Mouse (Mus musculus): ENCODE data around the gene Tmprss11a. TPM values are rescaled to one million over a fixed set of nuclear protein-coding genes. Genes with fewer than 3 reads are reported as not detected.

The Tmprss11a gene
- polyA plus RNA-seq, 1 experiment from 2014 or later: not detected

- WGBS (ENCODE audit: insufficient replicate concordance): 69% methylated on average over 7 of the region's 7 CpGs
These were observed 54.5 kb downstream of the Tmprss11a start for GRCm38 (mm10) chr5:86414280-86414679.

GRCm38 (mm10) chr5:86410815-86411214, 58.0 kb downstream of the Tmprss11a start:
- H3K4me2 ChIP-seq: no peak overlapping the region
- no peak overlapping the region for H3K27ac ChIP-seq
- no peaks in the 10 kb centered on the region for H3K4me1 ChIP-seq
- H3K27me3 ChIP-seq (replicated peaks): no peaks in the 10 kb centered on the region
- H3K4me3 ChIP-seq: no peak overlapping the region
- no peaks in the 10 kb centered on the region for H3K9me3 ChIP-seq (replicated peaks)
- H3K9ac ChIP-seq: no peak overlapping the region
- H3K36me3 ChIP-seq: no peaks in the 10 kb centered on the region
- 20% methylated on average over 3 of the region's 3 CpGs for WGBS (ENCODE audit: insufficient replicate concordance)
- no peak for ATAC-seq

More at GRCm38 (mm10) chr5:86414280-86414679, 54.5 kb downstream of the Tmprss11a start:
- no peaks in the 10 kb centered on the region for H3K36me3 ChIP-seq
- H3K9ac ChIP-seq: no peak overlapping the region
- no peak for ATAC-seq
- H3K4me3 ChIP-seq: no peak overlapping the region
- no peaks in the 10 kb centered on the region for H3K4me1 ChIP-seq
- no peak overlapping the region for H3K4me2 ChIP-seq
- no peaks in the 10 kb centered on the region for H3K9me3 ChIP-seq (replicated peaks)
- no peaks in the 10 kb centered on the region for H3K27me3 ChIP-seq (replicated peaks)
- H3K27ac ChIP-seq: no peak overlapping the region

DNA sequence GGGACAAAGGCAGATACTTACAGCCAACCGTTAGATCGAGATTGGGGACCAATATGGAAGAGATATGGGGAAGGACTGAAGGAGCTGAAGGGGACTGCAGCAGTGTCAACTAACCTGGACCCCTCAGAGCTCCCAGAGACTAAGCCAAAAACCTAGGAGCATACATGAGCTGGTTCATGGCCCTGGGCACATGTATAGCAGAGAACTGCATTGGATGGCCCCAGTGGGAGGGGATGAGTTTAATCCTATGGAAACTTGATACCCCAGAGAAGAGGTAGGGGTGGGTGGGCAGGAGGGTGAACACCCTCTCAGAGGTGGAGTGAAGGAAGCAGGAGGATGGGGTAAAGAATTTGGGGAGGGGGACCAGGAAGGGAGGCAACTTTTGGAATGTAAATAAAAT, 60.8 kb downstream of the Tmprss11a start:
- Histone ChIP-seq H3K36me3 (no peaks in the 10 kb centered on the region), H3K4me1 (no peaks in the 10 kb centered on the region), H3K9me3 (replicated peaks) (no peaks in the 10 kb centered on the region), H3K4me3 (no peak overlapping the region), H3K9ac (no peak overlapping the region), H3K27me3 (replicated peaks) (no peaks in the 10 kb centered on the region), H3K27ac (no peak overlapping the region), H3K4me2 (no peak overlapping the region)
- WGBS (ENCODE audit: insufficient replicate concordance): 58% methylated on average over 2 of the region's 2 CpGs
- no peak for ATAC-seq

GRCm38 (mm10) chr5:86407191-86407590, 61.6 kb downstream of the Tmprss11a start:
- no peak overlapping the region for H3K4me3 ChIP-seq
- H3K4me2 ChIP-seq: no peak overlapping the region
- no peaks in the 10 kb centered on the region for H3K36me3 ChIP-seq
- H3K27ac ChIP-seq: no peak overlapping the region
- no peaks in the 10 kb centered on the region for H3K27me3 ChIP-seq (replicated peaks)
- ATAC-seq: no peak
- WGBS (ENCODE audit: insufficient replicate concordance): 60% methylated on average over 3 of the region's 3 CpGs
- no peaks in the 10 kb centered on the region for H3K4me1 ChIP-seq
- H3K9ac ChIP-seq: no peak overlapping the region
- H3K9me3 ChIP-seq (replicated peaks): no peaks in the 10 kb centered on the region

GRCm38 (mm10) chr5:86373320-86373719, 95.5 kb downstream of the Tmprss11a start, which contains the start of gene Tmprss11d:
Tmprss11d (minus strand) TSS chr5:86373420.
- Histone ChIP-seq H3K9ac (no peak within 1 kb of the TSS), H3K4me2 (no peak within 1 kb of the TSS), H3K4me3 (no peak within 1 kb of the TSS), H3K27ac (no peak within 1 kb of the TSS), H3K9me3 (replicated peaks) (no peaks in the 10 kb centered on the region), H3K27me3 (replicated peaks) (no peaks in the 10 kb centered on the region), H3K4me1 (no peaks in the 10 kb centered on the region), H3K36me3 (no peaks in the 10 kb centered on the region)
- no peak for ATAC-seq
- WGBS (ENCODE audit: insufficient replicate concordance): 50% methylated on average over 3 of the region's 3 CpGs

Other genes with a start within 250 kb of the Tmprss11a start
- gene Tmprss11c, start 179.7 kb downstream of the Tmprss11a start, polyA plus RNA-seq (2016; fragmentation: Nextera tagmentation; extraction: Ambion mirVana): not detected in 2 replicates
- not detected in 2 replicates for gene Tmprss11d, start 95.6 kb downstream of the Tmprss11a start, polyA plus RNA-seq (2016; fragmentation: Nextera tagmentation; extraction: Ambion mirVana)
- gene Tmprss11g, start 49.6 kb upstream of the Tmprss11a start, polyA plus RNA-seq (2016; fragmentation: Nextera tagmentation; extraction: Ambion mirVana): not detected in 2 replicates
- gene Tmprss11f, start 163.4 kb upstream of the Tmprss11a start, polyA plus RNA-seq (2016; fragmentation: Nextera tagmentation; extraction: Ambion mirVana): not detected in 2 replicates
- not detected in 2 replicates for gene Tmprss11b, start 207.4 kb upstream of the Tmprss11a start, polyA plus RNA-seq (2016; fragmentation: Nextera tagmentation; extraction: Ambion mirVana)

Data from liver, embryonic 12.5 days (tissue).